Mouse (Mus musculus) spleen, adult 2 months (tissue): ENCODE data around the gene Brms1l.

Experiments used
- CTCF ChIP-seq: fragments of 200-500 bp; IDR thresholded peaks from 2 replicates; pipeline ENCODE4 v1.5.1; 2011; ENCODE audit warnings: mild to moderate bottlenecking, inconsistent platforms; ENCODE audit not compliant: insufficient read depth, insufficient read length, insufficient replicate concordance; ENCODE audit errors: extremely low read depth
- POLR2A ChIP-seq: fragments of 200-500 bp; IDR thresholded peaks from 2 replicates; pipeline ENCODE4 v1.6.1; 2011; ENCODE audit warnings: low read depth, low read length, inconsistent platforms

DNA sequence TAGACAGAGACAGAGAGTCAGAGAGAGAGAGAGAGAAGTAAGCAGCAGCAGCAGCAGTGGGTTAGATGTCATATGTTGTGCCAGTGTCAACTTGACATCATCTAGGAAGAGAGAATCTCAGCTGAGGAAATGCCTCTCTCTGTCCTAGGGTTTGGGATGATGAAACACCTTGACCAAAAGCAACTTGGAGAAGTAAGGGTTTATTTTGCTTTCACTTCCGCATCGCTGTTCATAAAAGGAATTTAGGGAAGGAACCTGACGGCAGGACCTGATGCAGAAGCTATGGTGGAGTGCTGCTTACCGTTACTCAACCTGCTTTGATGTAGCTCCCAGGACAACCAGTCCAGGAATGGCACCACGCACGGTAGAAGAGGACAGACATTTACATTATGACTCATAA is 12.1 kb upstream of the Brms1l start:
- TF ChIP-seq POLR2A (no peak), CTCF (no peak)
